Mouse (Mus musculus) bone marrow macrophage, adult 2 months (primary cell): ENCODE measurements around the gene Glis1.

Experiments used
- CTCF ChIP-seq: IDR thresholded peaks from 2 replicates; pipeline ENCODE4 v1.5.1; 2012; ENCODE audit warnings: low read depth, mild to moderate bottlenecking, low read length, moderate library complexity
- POLR2A ChIP-seq: IDR thresholded peaks from 2 replicates; pipeline ENCODE4 v1.6.1; 2012; ENCODE audit warnings: mild to moderate bottlenecking, low read depth, low read length, borderline replicate concordance

GRCm38 (mm10) chr4:107680311-107681098 is 246.1 kb downstream of the Glis1 start:
- TF ChIP-seq CTCF = no peak
- no peak for TF ChIP-seq POLR2A
